Mouse (Mus musculus) Patski (cell line): Measurements from ENCODE around the gene 1110065P20Rik. TPM values are rescaled to one million over a fixed set of nuclear protein-coding genes. Genes with fewer than 3 reads are reported as not detected.

ENCODE experiments used
- ATAC-seq: fragments of 100-300 bp; one replicate; pipeline ENCODE4 v1.8.0; 2021
- CTCF ChIA-PET: fragments of 350-600 bp; sonication (Branson Sonifier 250); formaldehyde crosslinking; loops from one replicate; lab custom pipeline; 2022; ENCODE audit warnings: inconsistent platforms; lab: Charles Lee
- POLR2A ChIA-PET: fragments of 350-600 bp; sonication (Branson Sonifier 250); formaldehyde crosslinking; loops from one replicate; lab custom pipeline; 2022; ENCODE audit warnings: antibody characterized with exemption, inconsistent platforms; lab: Charles Lee
- DNase-seq: peaks from one replicate; pipeline ENCODE4 v3.0.0-alpha.2; 2011; ENCODE audit warnings: low read depth, low spot score
- H3K27me3 ChIP-seq: fragments of 371-371 bp; one replicate; pipeline ENCODE4 v1.5.1; 2021
- CTCF ChIP-seq: fragments of 100-300 bp; IDR thresholded peaks from one replicate; pipeline ENCODE4 v1.5.1; 2021
- in situ Hi-C: fragments of 300-500 bp; cut with MboI; formaldehyde crosslinking; loops from 3 replicates; pipeline ENCODE4 v1.11.1; 2018; ENCODE audit warnings: low pct_unique_long_range_greater_than_20kb, mixed read lengths
- polyA plus RNA-seq: library from polyadenylated mRNA; unstranded; gene quantifications from one replicate; pipeline ENCODE4 v1.2.3, GENCODE M21; 2021

1110065P20Rik gene
- polyA plus RNA-seq, 1 experiment from 2014 or later = 53.9 TPM

DNA sequence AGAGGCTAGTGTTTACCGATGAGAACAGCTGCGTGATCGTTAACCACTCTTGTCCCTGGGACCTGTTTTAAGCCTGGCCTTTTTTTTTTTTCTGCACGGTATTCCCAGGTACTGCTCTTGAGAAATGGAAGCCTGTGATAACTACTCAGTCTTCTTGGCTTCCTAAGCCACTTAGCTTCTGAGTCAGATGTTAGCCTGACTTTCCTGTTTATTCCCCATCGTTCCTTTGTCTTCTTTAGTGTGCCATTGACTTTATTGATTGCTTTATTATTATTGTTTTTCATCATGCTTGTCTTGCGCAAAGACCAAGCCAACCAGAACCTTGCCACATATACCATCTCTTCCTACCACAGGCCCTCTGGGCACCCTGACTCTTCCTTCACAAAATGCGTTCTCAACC is 40.9 kb downstream of the 1110065P20Rik start:
- in situ Hi-C loops = no loop called here
- ATAC-seq (no peak), DNase-seq (no peak)
- ChIA-PET POLR2A (interaction anchor here (0.7 kb wide), 1 partner anchor 38 kb away, joined by 3 read pairs; no protein-coding TSS in a partner anchor), CTCF (interaction anchor here (0.9 kb wide), 1 partner anchor 9 kb away, joined by 3 read pairs; no protein-coding TSS in a partner anchor)
- no peak for TF ChIP-seq CTCF
- H3K27me3 ChIP-seq = no peaks in the 10 kb centered on the region

DNA sequence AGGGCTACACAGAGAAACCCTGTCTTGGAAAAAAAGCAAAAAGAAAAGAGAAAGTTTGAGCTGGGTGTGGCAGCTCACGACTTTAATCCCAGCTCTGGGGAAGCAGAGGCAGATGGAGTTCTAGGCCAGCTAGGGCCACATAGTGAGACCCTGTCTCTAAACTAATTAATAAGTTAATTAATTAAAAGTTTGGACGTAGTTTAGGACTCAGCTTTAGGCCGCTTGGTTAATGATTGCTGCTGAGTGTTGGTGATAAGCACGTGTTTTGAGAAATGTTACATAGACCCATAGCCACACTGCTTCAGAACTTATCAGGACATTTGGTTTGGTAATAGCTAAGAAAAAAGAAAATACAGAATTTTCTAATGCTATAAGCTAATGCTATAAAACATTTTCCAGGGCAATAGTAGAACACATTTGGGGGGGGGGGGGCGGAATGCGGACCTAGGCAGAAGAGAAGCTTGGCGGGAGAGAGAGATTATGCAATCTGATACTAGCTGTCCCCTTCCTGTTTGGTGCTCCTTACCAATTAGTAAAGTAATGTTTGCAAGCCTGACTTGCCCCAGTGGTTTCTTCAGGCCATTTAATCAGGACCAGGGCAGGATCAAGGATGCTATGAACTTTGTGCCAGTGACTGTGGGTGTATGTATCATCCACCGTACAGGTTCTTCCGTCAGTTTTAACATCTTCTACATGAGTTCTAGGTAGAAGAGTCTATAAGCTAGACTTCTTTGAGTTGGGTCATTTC is 41.7 kb downstream of the 1110065P20Rik start:
- POLR2A ChIA-PET = interaction anchor here (0.7 kb wide), 1 partner anchor 38 kb away, joined by 3 read pairs; no protein-coding TSS in a partner anchor
- H3K27me3 ChIP-seq = no peaks in the 10 kb centered on the region
- in situ Hi-C loops = no loop called here
- TF ChIP-seq CTCF = no peak
- DNase-seq (no peak), ATAC-seq (no peak)
- CTCF ChIA-PET = no interaction called here

DNA sequence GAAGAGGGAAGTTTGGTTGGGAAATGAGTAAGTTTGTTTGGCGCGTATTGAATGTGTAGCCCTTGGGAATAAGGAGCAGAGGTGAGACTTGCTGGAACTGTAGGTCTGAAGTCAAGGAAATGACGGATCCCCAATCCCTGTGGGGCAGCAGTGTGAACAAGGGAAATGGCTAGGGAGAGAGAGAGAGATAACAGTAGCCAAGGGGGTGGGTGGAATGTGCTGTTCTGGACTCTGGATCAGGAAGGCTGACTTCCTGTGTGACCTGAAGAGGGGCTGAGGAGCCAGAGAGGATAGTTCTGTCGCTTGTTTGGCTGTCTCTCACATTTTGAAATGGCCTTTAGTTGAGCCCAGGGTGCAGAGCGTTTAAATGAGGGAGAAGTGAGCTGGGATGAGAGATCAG is 42.5 kb downstream of the 1110065P20Rik start:
- DNase-seq (no peak), ATAC-seq (no peak)
- in situ Hi-C loops = no loop called here
- H3K27me3 ChIP-seq = no peaks in the 10 kb centered on the region
- POLR2A ChIA-PET = no interaction called here
- no peak for TF ChIP-seq CTCF
- CTCF ChIA-PET = no interaction called here

DNA sequence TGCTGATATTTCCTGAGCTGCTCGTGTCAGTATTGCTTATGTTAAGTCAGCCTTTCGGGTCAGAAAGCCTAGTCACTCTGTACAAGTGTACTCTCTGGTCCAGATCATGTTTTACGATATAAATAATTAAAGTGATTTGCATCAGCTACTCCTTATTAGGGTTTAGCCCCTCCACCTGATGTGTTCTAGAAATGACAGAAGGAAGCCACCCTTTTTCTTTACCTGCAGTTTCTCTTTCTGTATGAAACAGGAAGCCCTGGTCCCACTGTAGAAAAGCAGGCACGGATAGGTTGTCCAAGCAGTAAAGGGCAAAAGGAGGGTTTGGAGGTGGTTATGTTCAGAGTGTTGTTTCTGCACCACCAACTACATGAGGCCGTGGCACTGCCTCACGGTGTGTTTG is 47.6 kb downstream of the 1110065P20Rik start:
- no peaks in the 10 kb centered on the region for H3K27me3 ChIP-seq
- in situ Hi-C loops = no loop called here
- no peak for TF ChIP-seq CTCF
- ChIA-PET POLR2A (no interaction called here), CTCF (interaction anchor here (1.1 kb wide), 1 partner anchor 44 kb away, joined by 3 read pairs; no protein-coding TSS in a partner anchor)
- no peak for DNase-seq
- ATAC-seq = no peak

DNA sequence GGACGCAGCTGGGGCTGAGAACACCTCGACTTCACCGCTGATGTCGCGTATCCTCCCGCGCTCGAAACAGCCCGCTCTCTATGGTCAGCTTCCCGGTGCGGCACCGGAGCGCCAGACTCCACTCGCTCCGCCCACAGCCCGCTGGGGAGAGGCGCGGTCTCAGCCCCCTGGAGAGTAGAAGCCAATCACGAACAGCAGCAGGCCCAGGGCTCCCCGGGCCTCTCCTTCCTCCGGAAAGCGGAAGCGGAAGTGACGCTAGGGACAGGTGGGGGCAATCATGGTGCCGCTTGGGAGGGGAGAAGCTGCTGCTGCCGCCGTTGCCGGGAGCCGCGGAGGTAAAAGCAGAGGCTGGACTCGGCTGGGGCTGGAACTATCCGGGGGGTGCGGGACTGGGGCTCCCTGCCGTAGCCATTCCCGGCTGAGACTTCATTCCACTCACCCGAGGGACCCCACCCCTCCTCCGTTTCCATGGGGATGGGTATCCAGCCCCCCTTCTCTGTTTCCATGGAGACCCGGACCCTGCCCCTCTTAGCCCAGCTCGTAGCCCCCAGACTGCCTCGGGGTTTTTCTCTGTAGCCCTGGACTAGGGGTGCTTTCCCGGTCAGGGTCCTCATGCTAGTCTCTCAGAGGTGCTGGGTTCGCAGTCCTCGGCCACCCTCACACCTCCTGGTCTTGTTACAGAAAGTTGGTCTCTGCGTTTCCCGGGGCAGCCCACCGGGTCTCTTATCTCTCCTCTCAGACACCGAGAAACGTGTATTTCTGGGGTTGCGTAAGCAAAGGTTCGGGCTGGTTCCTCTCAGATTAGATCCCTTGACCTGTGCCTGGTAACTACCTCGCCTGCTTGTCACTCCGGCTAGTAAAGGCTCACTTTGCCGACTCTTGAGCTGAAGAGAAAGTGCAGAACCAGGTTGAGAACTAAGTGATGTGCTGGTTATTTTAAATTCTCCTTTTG is 48.4 kb downstream of the 1110065P20Rik start:
- POLR2A ChIA-PET = interaction anchor here (1.0 kb wide), 1 partner anchor 47 kb away, joined by 6 read pairs; the partner anchor contains the start of gene Yrdc
- in situ Hi-C loops = no loop called here
- no peaks in the 10 kb centered on the region for H3K27me3 ChIP-seq
- CTCF ChIA-PET = interaction anchor here (0.7 to 1.4 kb wide), 4 partner anchors 10 to 69 kb away, joined by 3 to 7 read pairs (median 3); no protein-coding TSS in a partner anchor
- ATAC-seq = peak; percentile 98
- no peak for TF ChIP-seq CTCF
- DNase-seq = peak; percentile 69

DNA sequence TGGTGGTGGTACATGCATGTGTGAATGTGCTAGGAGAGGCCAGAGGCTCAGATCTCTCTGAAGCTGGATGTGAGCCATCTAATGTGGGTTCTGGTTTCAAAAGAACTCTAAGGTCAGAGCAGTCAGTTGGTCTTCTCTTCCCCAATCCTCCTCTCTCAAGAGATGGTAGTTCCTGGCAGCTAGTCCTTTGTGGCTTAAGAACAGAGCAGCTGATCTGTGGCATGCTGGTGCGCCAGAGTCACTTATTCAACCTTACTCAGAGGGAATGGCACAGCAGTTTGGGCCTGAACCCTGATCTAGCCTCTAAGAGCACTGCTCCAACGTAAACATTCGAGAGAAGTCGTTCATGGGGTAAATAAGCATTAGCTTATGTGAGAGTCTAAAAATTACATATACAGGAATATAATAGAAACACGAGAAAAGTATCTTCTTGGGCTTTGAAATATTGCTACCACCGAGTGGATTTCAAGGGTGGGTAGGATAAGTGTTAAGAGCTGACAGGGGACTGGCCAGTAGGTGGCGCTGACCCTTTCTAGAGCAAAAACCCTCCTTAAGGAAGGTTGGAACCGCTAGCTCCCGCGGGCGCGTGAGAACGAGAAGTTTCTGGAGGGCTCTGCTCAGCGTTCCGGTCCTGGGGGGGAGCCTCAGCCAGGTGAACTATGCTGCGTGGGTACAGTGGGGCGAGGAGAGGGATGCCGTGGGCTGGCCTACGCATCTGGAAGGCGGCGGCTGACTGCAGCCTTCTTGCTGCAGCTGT is 49.3 kb downstream of the 1110065P20Rik start, which contains the start of gene Mtf1:
TSS of gene Mtf1 (plus strand) at position 553 of the 757 bp plus-strand sequence.
- no peak for TF ChIP-seq CTCF
- ChIA-PET CTCF (interaction anchor here (0.7 to 1.4 kb wide), 4 partner anchors 9 to 70 kb away, joined by 3 to 7 read pairs (median 3); no protein-coding TSS in a partner anchor), POLR2A (interaction anchor here (0.6 to 1.0 kb wide), 2 partner anchors 48 to 129 kb away, joined by 3 to 6 read pairs; partner anchors contain the start of gene Yrdc)
- in situ Hi-C loops = no loop called here
- H3K27me3 ChIP-seq = no peaks in the 10 kb centered on the region
- DNase-seq (no peak), ATAC-seq (peak; percentile 77)

Other genes starting within 250 kb of the 1110065P20Rik start
- not detected for gene 3100002H09Rik, start 240.4 kb downstream of the 1110065P20Rik start, polyA plus RNA-seq
- 0.24 TPM for gene Pou3f1, start 194.4 kb downstream of the 1110065P20Rik start, polyA plus RNA-seq
- 40.6 TPM for gene Utp11, start 157.6 kb downstream of the 1110065P20Rik start, polyA plus RNA-seq
- gene Fhl3, start 150.5 kb downstream of the 1110065P20Rik start, polyA plus RNA-seq = 35.5 TPM
- 59.3 TPM for gene Sf3a3, start 136.4 kb downstream of the 1110065P20Rik start, polyA plus RNA-seq
- gene Inpp5b, start 109.3 kb downstream of the 1110065P20Rik start, polyA plus RNA-seq = 15.6 TPM
- gene Mtf1, start 49.1 kb downstream of the 1110065P20Rik start, polyA plus RNA-seq = 8.3 TPM
- 38.1 TPM for gene Yrdc, start 517 bp downstream of the 1110065P20Rik start, polyA plus RNA-seq
- gene Maneal, start 11.0 kb upstream of the 1110065P20Rik start, polyA plus RNA-seq = not detected
- not detected for gene Epha10, start 29.7 kb upstream of the 1110065P20Rik start, polyA plus RNA-seq
- 8.9 TPM for gene 9930104L06Rik, start 85.9 kb upstream of the 1110065P20Rik start, polyA plus RNA-seq
- gene Cdca8, start 88.1 kb upstream of the 1110065P20Rik start, polyA plus RNA-seq = 42.9 TPM
- not detected for gene Rspo1, start 135.2 kb upstream of the 1110065P20Rik start, polyA plus RNA-seq
- 41.6 TPM for gene Gnl2, start 165.4 kb upstream of the 1110065P20Rik start, polyA plus RNA-seq
- gene Dnali1, start 214.5 kb upstream of the 1110065P20Rik start, polyA plus RNA-seq = 0.14 TPM
- 13.5 TPM for gene Snip1, start 215.5 kb upstream of the 1110065P20Rik start, polyA plus RNA-seq
- 22.3 TPM for gene Meaf6, start 233.9 kb upstream of the 1110065P20Rik start, polyA plus RNA-seq